Mouse (Mus musculus) erythroblast, embryonic 14.5 days (primary cell): Measurements from ENCODE around the gene Dtnb.

ENCODE experiments used
- GATA1 ChIP-seq: IDR thresholded peaks from 2 replicates; pipeline ENCODE4 v1.6.1; 2012; ENCODE audit warnings: low read length, inconsistent platforms, mixed read lengths
- TAL1 ChIP-seq: IDR thresholded peaks from 3 replicates; pipeline ENCODE4 v1.6.1; 2012; ENCODE audit warnings: low read length, inconsistent platforms, mixed read lengths

GRCm38 (mm10) chr12:3590039-3590438 lies 17.9 kb downstream of the Dtnb start:
- no peak for TF ChIP-seq GATA1
- TF ChIP-seq TAL1 = no peak
